Mouse (Mus musculus) lung, embryonic 14.5 days (tissue): ENCODE results near the gene Grik2. TPM values are rescaled to one million over a fixed set of nuclear protein-coding genes. Genes with fewer than 3 reads are reported as not detected.
A peak's percentile ranks its signal among the peaks of the same experiment; 100 is the strongest.
"Not testable (repeated sequence)": the region's sequence is repeated elsewhere in the genome, so short reads cannot be mapped to it uniquely, and the experiment has no call there.

Experiments used
- ATAC-seq: fragments of 200-750 bp; cut with Nextera tagmentation; 2 replicates; pipeline ENCODE4 v1.8.0; 2017; ENCODE audit warnings: mild to moderate bottlenecking, moderate TSS enrichment, moderate library complexity; ENCODE audit not compliant: insufficient read depth
- DNase-seq: peaks from one replicate; pipeline ENCODE4 v3.0.0-alpha.2; 2015
- H3K27ac ChIP-seq: fragments of 300-500 bp; sonication (generic); 2 replicates; pipeline ENCODE4 v1.5.1; 2014; ENCODE audit warnings: low read depth, mild to moderate bottlenecking, moderate library complexity
- H3K27me3 ChIP-seq: fragments of 300-500 bp; sonication (generic); 2 replicates; pipeline ENCODE4 v1.6.1; 2014; ENCODE audit warnings: low read length, control low read depth; ENCODE audit not compliant: insufficient read depth
- H3K36me3 ChIP-seq: fragments of 300-500 bp; sonication (generic); 2 replicates; pipeline ENCODE4 v1.6.1; 2014; ENCODE audit warnings: control low read depth; ENCODE audit not compliant: insufficient read depth
- H3K4me1 ChIP-seq: fragments of 300-500 bp; sonication (generic); 2 replicates; pipeline ENCODE4 v1.6.1; 2014; ENCODE audit warnings: antibody characterized with exemption, control low read depth; ENCODE audit not compliant: insufficient read depth
- H3K4me2 ChIP-seq: fragments of 300-500 bp; sonication (generic); 2 replicates; pipeline ENCODE4 v1.6.1; 2014; ENCODE audit warnings: mild to moderate bottlenecking
- H3K4me3 ChIP-seq: fragments of 300-500 bp; sonication (generic); 2 replicates; pipeline ENCODE4 v1.5.1; 2014; ENCODE audit warnings: low read depth, low read length
- H3K9ac ChIP-seq: fragments of 300-500 bp; sonication (generic); 2 replicates; pipeline ENCODE4 v1.6.1; 2014
- H3K9me3 ChIP-seq: fragments of 300-500 bp; sonication (generic); 2 replicates; pipeline ENCODE4 v1.6.1; 2016; ENCODE audit warnings: low read depth, low read length, control low read depth
- CTCF ChIP-seq: IDR thresholded peaks from 2 replicates; pipeline ENCODE4 v1.5.1; 2016; ENCODE audit warnings: antibody characterized with exemption, low read depth
- WGBS: fragments of 180-500 bp; shearing (Covaris S2); extraction: QIAGEN DNeasy Blood & Tissue Kit; methylation state at CpG from one replicate; pipeline ENCODE4 v1.1.7; 2014; 5-methylcytosine and 5-hydroxymethylcytosine counted together
- polyA plus RNA-seq: library from polyadenylated mRNA; unstranded; fragments of >200 nt; fragmentation: Nextera tagmentation; extraction: Ambion mirVana; gene quantifications from 2 replicates; pipeline ENCODE4 v1.2.1, GENCODE M21; 2014

Gene Grik2
- polyA plus RNA-seq, 1 experiment from 2014 or later, result 0.74 TPM

- Histone ChIP-seq H3K4me2 (no peak overlapping the region), H3K9ac (no peak overlapping the region), H3K36me3 (no peaks in the 10 kb centered on the region), H3K9me3 (no peaks in the 10 kb centered on the region), H3K27ac (no peak overlapping the region), H3K4me1 (no peaks in the 10 kb centered on the region), H3K27me3 (no peaks in the 10 kb centered on the region), H3K4me3 (no peak overlapping the region)
- DNase-seq (no peak), ATAC-seq (no peak)
- TF ChIP-seq CTCF, result no peak
Observed at GRCm38 (mm10) chr10:49365262-49365661, 423.3 kb downstream of the Grik2 start.

GRCm38 (mm10) chr10:49322413-49322812 is 466.2 kb downstream of the Grik2 start:
- Histone ChIP-seq H3K4me3 (no peak overlapping the region), H3K27me3 (no peaks in the 10 kb centered on the region), H3K36me3 (no peaks in the 10 kb centered on the region), H3K4me1 (no peaks in the 10 kb centered on the region), H3K9me3 (no peaks in the 10 kb centered on the region), H3K4me2 (no peak overlapping the region), H3K27ac (no peak overlapping the region), H3K9ac (no peak overlapping the region)
- DNase-seq, result peak; percentile 0
- TF ChIP-seq CTCF, result no peak
- no peak for ATAC-seq

- Histone ChIP-seq H3K36me3 (no peaks in the 10 kb centered on the region), H3K4me1 (no peaks in the 10 kb centered on the region), H3K9ac (no peak overlapping the region), H3K27ac (no peak overlapping the region), H3K27me3 (no peaks in the 10 kb centered on the region), H3K4me3 (no peak overlapping the region), H3K4me2 (no peak overlapping the region), H3K9me3 (no peaks in the 10 kb centered on the region)
- ATAC-seq (no peak), DNase-seq (no peak)
- 77% methylated on average over 2 of the region's 2 CpGs for WGBS
- no peak for TF ChIP-seq CTCF
Observed at GRCm38 (mm10) chr10:49319880-49320279, 468.7 kb downstream of the Grik2 start.

- no peak overlapping the region for H3K9ac ChIP-seq
- H3K4me3 ChIP-seq, result no peak overlapping the region
- no peak for TF ChIP-seq CTCF
- H3K9me3 ChIP-seq, result no peaks in the 10 kb centered on the region
- no peak overlapping the region for H3K4me2 ChIP-seq
- no peaks in the 10 kb centered on the region for H3K27me3 ChIP-seq
- H3K4me1 ChIP-seq, result no peaks in the 10 kb centered on the region
- DNase-seq (no peak), ATAC-seq (no peak)
- WGBS, result 29% methylated on average over 2 of the region's 2 CpGs
- H3K36me3 ChIP-seq, result no peaks in the 10 kb centered on the region
- no peak overlapping the region for H3K27ac ChIP-seq
Observed at GRCm38 (mm10) chr10:49256247-49256939, 532.2 kb downstream of the Grik2 start.

GRCm38 (mm10) chr10:49237356-49237755 is 551.2 kb downstream of the Grik2 start:
- H3K4me3 ChIP-seq, H3K27ac ChIP-seq, H3K27me3 ChIP-seq, H3K4me1 ChIP-seq, ATAC-seq, H3K4me2 ChIP-seq, H3K9ac ChIP-seq, H3K36me3 ChIP-seq, H3K9me3 ChIP-seq, DNase-seq: not testable (repeated sequence)
- WGBS, result 77% methylated on average over 6 of the region's 6 CpGs

GRCm38 (mm10) chr10:49236844-49237243 is 551.7 kb downstream of the Grik2 start:
- H3K4me1 ChIP-seq, H3K9ac ChIP-seq, H3K27me3 ChIP-seq, H3K27ac ChIP-seq, ATAC-seq, H3K9me3 ChIP-seq, H3K36me3 ChIP-seq, H3K4me3 ChIP-seq, DNase-seq, H3K4me2 ChIP-seq: not testable (repeated sequence)

GRCm38 (mm10) chr10:49220096-49220495 is 568.5 kb downstream of the Grik2 start:
- Histone ChIP-seq H3K4me3 (no peak overlapping the region), H3K9me3 (no peaks in the 10 kb centered on the region), H3K4me2 (no peak overlapping the region), H3K27ac (no peak overlapping the region), H3K27me3 (no peaks in the 10 kb centered on the region), H3K4me1 (no peaks in the 10 kb centered on the region), H3K36me3 (no peaks in the 10 kb centered on the region), H3K9ac (no peak overlapping the region)
- 51% methylated on average over 1 of the region's 1 CpGs for WGBS
- no peak for ATAC-seq
- no peak for TF ChIP-seq CTCF
- no peak for DNase-seq

- Histone ChIP-seq H3K4me3 (no peak overlapping the region), H3K36me3 (no peaks in the 10 kb centered on the region), H3K27ac (no peak overlapping the region), H3K9me3 (no peaks in the 10 kb centered on the region), H3K4me2 (no peak overlapping the region), H3K27me3 (no peaks in the 10 kb centered on the region), H3K9ac (no peak overlapping the region), H3K4me1 (no peaks in the 10 kb centered on the region)
- no peak for TF ChIP-seq CTCF
- no peak for DNase-seq
- no peak for ATAC-seq
- 40% methylated on average over 3 of the region's 3 CpGs for WGBS
Observed at GRCm38 (mm10) chr10:49219631-49220030, 568.9 kb downstream of the Grik2 start.
